Mouse (Mus musculus): ENCODE measurements around the gene Mical1. TPM values are rescaled to one million over a fixed set of nuclear protein-coding genes. Genes with fewer than 3 reads are reported as not detected.

The Mical1 gene
- total and polyA plus RNA-seq, 3 experiments: 1.3 to 15.7 TPM; not detected in 1

- H3K9ac ChIP-seq (ENCODE audit: control insufficient read depth, low read depth, low read length, poor library complexity, severe bottlenecking): no peak overlapping the region
- no peak overlapping the region for H3K4me3 ChIP-seq (ENCODE audit: control insufficient read depth in 1 of 2, insufficient read depth in 1 of 2, low read depth in 2 of 2, low read length in 2 of 2)
- DNase-seq (ENCODE audit: low read depth, low spot score): no peak
Measured at GRCm38 (mm10) chr10:41489294-41489693, 13.2 kb downstream of the Mical1 start.

GRCm38 (mm10) chr10:41489708-41490517 lies 13.8 kb downstream of the Mical1 start, which contains the start of the genes Smpd2 and Ppil6:
TSS of gene Smpd2 (minus strand) at chr10:41490369.
TSS of gene Ppil6 (plus strand) at chr10:41490439.
- TF ChIP-seq ZKSCAN1 (IDR thresholded peaks at IDR 0.05; ENCODE audit: low read depth, low read length): no peak
- no peak for TF ChIP-seq POLR2AphosphoS5 (IDR thresholded peaks at IDR 0.05; ENCODE audit: borderline replicate concordance, low read depth, low read length)
- no peak for TF ChIP-seq UBTF (IDR thresholded peaks at IDR 0.05; ENCODE audit: borderline replicate concordance, insufficient read depth, low read depth, low read length)
- no peak for TF ChIP-seq USF2 (IDR thresholded peaks at IDR 0.05; ENCODE audit: borderline replicate concordance in 1 of 2, insufficient read depth in 1 of 2, low read depth in 1 of 2, low read length in 2 of 2)
- no peak for TF ChIP-seq SIN3A (IDR thresholded peaks at IDR 0.05; ENCODE audit: low read length)
- TF ChIP-seq CHD1 (IDR thresholded peaks at IDR 0.05; ENCODE audit: low read depth, low read length): no peak
- no peak for TF ChIP-seq NRF1 (IDR thresholded peaks at IDR 0.05; ENCODE audit: insufficient read depth, low read depth, low read length, poor library complexity, severe bottlenecking)
- no peak for TF ChIP-seq TAL1 (IDR thresholded peaks at IDR 0.05; ENCODE audit: low read length)
- TF ChIP-seq MYC (IDR thresholded peaks at IDR 0.05; ENCODE audit: low read depth, low read length): no peak
- TF ChIP-seq USF1 (IDR thresholded peaks at IDR 0.05; ENCODE audit: low read depth, low read length): no peak
- no peak for TF ChIP-seq POLR2AphosphoS2 (IDR thresholded peaks at IDR 0.05; ENCODE audit: low read length)
- TF ChIP-seq NELFE (IDR thresholded peaks at IDR 0.05; ENCODE audit: low read depth, low read length): no peak
- TF ChIP-seq MYB (IDR thresholded peaks at IDR 0.05; ENCODE audit: low read depth, low read length): no peak
- peaks cover 0 to 7% of the 10 kb centered on the region in 2 experiments; a peak in 3 of 4 replicates for H3K27me3 ChIP-seq (ENCODE audit: control insufficient read depth in 1 of 2, insufficient read depth in 2 of 2, low read length in 2 of 2)
- H3K4me3 ChIP-seq (ENCODE audit: control insufficient read depth in 1 of 2, insufficient read depth in 1 of 2, low read depth in 2 of 2, low read length in 2 of 2): no peak within 1 kb of the TSS
- no peaks in the 10 kb centered on the region for H3K9me3 ChIP-seq (replicated peaks; ENCODE audit: insufficient read depth, low read length)
- DNase-seq (ENCODE audit: low read depth, low spot score): no peak
- H3K27ac ChIP-seq (ENCODE audit: control insufficient read depth, low read depth, low read length): no peak within 1 kb of the TSS
- no peak within 1 kb of the TSS for H3K9ac ChIP-seq (ENCODE audit: control insufficient read depth, low read depth, low read length, poor library complexity, severe bottlenecking)
- H3K79me2 ChIP-seq (ENCODE audit: control insufficient read depth, insufficient read depth, low read length, poor library complexity): no peaks in the 10 kb centered on the region
- no peaks in the 10 kb centered on the region for H3K36me3 ChIP-seq (ENCODE audit: control insufficient read depth in 1 of 2, insufficient read depth in 2 of 2, low read length in 2 of 2)
- no peaks in the 10 kb centered on the region for H3K4me1 ChIP-seq (ENCODE audit: control insufficient read depth in 1 of 2, insufficient read depth in 2 of 2, low read length in 2 of 2)

More at GRCm38 (mm10) chr10:41489294-41489693, 13.2 kb downstream of the Mical1 start:
- Histone ChIP-seq H3K27ac (ENCODE audit: control insufficient read depth, low read depth, low read length) (no peak overlapping the region), H3K4me1 (ENCODE audit: control insufficient read depth in 1 of 2, insufficient read depth in 2 of 2, low read length in 2 of 2) (no peaks in the 10 kb centered on the region), H3K79me2 (ENCODE audit: control insufficient read depth, insufficient read depth, low read length, poor library complexity) (no peaks in the 10 kb centered on the region), H3K9me3 (replicated peaks; ENCODE audit: insufficient read depth, low read length) (no peaks in the 10 kb centered on the region), H3K36me3 (ENCODE audit: control insufficient read depth in 1 of 2, insufficient read depth in 2 of 2, low read length in 2 of 2) (no peaks in the 10 kb centered on the region), H3K27me3 (ENCODE audit: control insufficient read depth in 1 of 2, insufficient read depth in 2 of 2, low read length in 2 of 2) (peaks cover 0 to 6% of the 10 kb centered on the region in 2 experiments; a peak in 3 of 4 replicates)
- TF ChIP-seq ZNF384 (IDR thresholded peaks at IDR 0.05; ENCODE audit: low read depth, low read length) (no peak), MXI1 (IDR thresholded peaks at IDR 0.05; ENCODE audit: low read depth, low read length) (no peak), ZC3H11A (IDR thresholded peaks at IDR 0.05; ENCODE audit: low read depth, low read length) (no peak), RCOR1 (IDR thresholded peaks at IDR 0.05; ENCODE audit: low read depth, low read length) (no peak), MAX (IDR thresholded peaks at IDR 0.05; ENCODE audit: low read length) (no peak), GABPA (IDR thresholded peaks at IDR 0.05; ENCODE audit: low read depth, low read length) (no peak), E2F4 (IDR thresholded peaks at IDR 0.05; ENCODE audit: borderline replicate concordance, low read depth, low read length) (no peak), POLR2AphosphoS5 (IDR thresholded peaks at IDR 0.05; ENCODE audit: borderline replicate concordance, low read depth, low read length) (no peak)
